Mouse (Mus musculus): ENCODE measurements around the gene Cst6. TPM values are rescaled to one million over a fixed set of nuclear protein-coding genes. Genes with fewer than 3 reads are reported as not detected.

The Cst6 gene
- total and polyA plus RNA-seq, 3 experiments = 0.26 TPM; not detected in 2

DNA sequence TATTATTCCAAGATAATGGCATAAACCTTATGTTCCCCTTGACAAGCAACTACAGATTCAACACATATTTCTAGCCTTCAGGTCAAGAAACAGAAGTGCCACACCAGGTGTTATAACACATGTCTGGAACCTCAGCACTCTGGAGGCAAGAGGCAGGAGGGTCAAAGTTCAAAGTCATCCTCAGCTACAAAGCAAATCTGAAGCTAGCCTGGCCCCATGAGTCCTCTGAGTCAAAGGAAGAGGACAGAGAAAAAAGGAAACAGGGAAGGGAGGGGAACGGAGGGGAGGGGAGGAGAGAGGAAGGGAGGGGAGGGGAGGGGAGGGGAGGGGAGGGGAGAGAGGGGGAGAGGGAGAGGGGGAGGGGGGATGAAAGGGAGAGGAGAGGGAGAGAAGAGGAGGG lies 6.7 kb upstream of the Cst6 start:
- H3K4me1 ChIP-seq (ENCODE audit: control insufficient read depth in 1 of 2, insufficient read depth in 2 of 2, low read length in 2 of 2) = peaks cover 8 to 13% of the 10 kb centered on the region in 2 experiments
- TF ChIP-seq MYC (IDR thresholded peaks at IDR 0.05; ENCODE audit: low read depth, low read length) = no peak
- no peak for TF ChIP-seq RAD21 (IDR thresholded peaks at IDR 0.05; ENCODE audit: low read depth, low read length)
- TF ChIP-seq EP300 (IDR thresholded peaks at IDR 0.05; ENCODE audit: low read depth in 1 of 2, low read length in 2 of 2) = no peak
- TF ChIP-seq SIN3A (IDR thresholded peaks at IDR 0.05; ENCODE audit: low read length) = no peak
- TF ChIP-seq JUND (IDR thresholded peaks at IDR 0.05; ENCODE audit: low read depth, low read length) = no peak
- TF ChIP-seq USF2 (IDR thresholded peaks at IDR 0.05; ENCODE audit: borderline replicate concordance in 1 of 2, insufficient read depth in 1 of 2, low read depth in 1 of 2, low read length in 2 of 2) = no peak
- no peak for TF ChIP-seq POLR2A (IDR thresholded peaks at IDR 0.05; ENCODE audit: control insufficient read depth in 1 of 2, insufficient read depth in 1 of 2, low read depth in 1 of 2, low read length in 2 of 2, poor library complexity in 1 of 2)
- TF ChIP-seq TBP (IDR thresholded peaks at IDR 0.05; ENCODE audit: low read depth, low read length) = no peak
- TF ChIP-seq ELF1 (IDR thresholded peaks at IDR 0.05; ENCODE audit: low read depth, low read length) = no peak
- no peak for TF ChIP-seq ZC3H11A (IDR thresholded peaks at IDR 0.05; ENCODE audit: low read depth, low read length)
- no peak for TF ChIP-seq E2F4 (IDR thresholded peaks at IDR 0.05; ENCODE audit: borderline replicate concordance, low read depth, low read length)
- no peak for TF ChIP-seq CHD1 (IDR thresholded peaks at IDR 0.05; ENCODE audit: low read depth, low read length)
- no peak for TF ChIP-seq POLR2AphosphoS5 (IDR thresholded peaks at IDR 0.05; ENCODE audit: borderline replicate concordance, low read depth, low read length)
- TF ChIP-seq GATA1 (IDR thresholded peaks at IDR 0.05; ENCODE audit: low read depth, low read length) = no peak
- TF ChIP-seq USF1 (IDR thresholded peaks at IDR 0.05; ENCODE audit: low read depth, low read length) = no peak
- TF ChIP-seq KAT2A (conservative IDR thresholded peaks at IDR 0.05; ENCODE audit: low read depth, low read length) = no peak
- H3K36me3 ChIP-seq (ENCODE audit: control insufficient read depth in 1 of 2, insufficient read depth in 2 of 2, low read length in 2 of 2) = peaks cover 0 to 5% of the 10 kb centered on the region in 2 experiments; a peak in 2 of 4 replicates
- H3K9me3 ChIP-seq (replicated peaks; ENCODE audit: insufficient read depth, low read length) = no peaks in the 10 kb centered on the region
- H3K27ac ChIP-seq (ENCODE audit: control insufficient read depth, low read depth, low read length) = no peak overlapping the region
- no peak overlapping the region for H3K4me3 ChIP-seq (ENCODE audit: control insufficient read depth in 1 of 2, insufficient read depth in 1 of 2, low read depth in 2 of 2, low read length in 2 of 2)
- no peaks in the 10 kb centered on the region for H3K79me2 ChIP-seq (ENCODE audit: control insufficient read depth, insufficient read depth, low read length, poor library complexity)
- no peak for DNase-seq (ENCODE audit: low read depth, low spot score)
- H3K27me3 ChIP-seq (ENCODE audit: control insufficient read depth in 1 of 2, insufficient read depth in 2 of 2, low read length in 2 of 2) = no peaks in the 10 kb centered on the region; a peak in 1 of 4 replicates
- H3K9ac ChIP-seq (ENCODE audit: control insufficient read depth, low read depth, low read length, poor library complexity, severe bottlenecking) = no peak overlapping the region

DNA sequence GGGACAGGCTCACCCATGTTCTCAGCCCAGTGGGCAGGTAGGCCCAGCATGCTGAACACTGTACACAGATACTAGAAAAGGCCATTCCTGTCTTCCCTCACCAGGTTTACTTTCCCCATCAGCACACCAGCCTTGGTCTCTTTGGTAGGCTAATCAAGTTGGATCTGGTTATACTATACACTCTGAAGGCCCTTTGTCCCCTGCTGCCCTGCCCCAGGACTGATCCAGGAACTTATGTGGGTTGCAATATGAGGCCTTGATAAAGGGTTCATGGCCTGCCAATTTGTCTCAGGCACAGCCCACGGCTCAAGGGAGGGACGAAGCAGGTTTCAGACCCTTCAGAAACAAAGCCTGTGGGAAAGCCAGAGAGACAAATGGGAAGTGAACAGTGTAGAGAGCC lies 4.2 kb upstream of the Cst6 start:
- Histone ChIP-seq H3K27ac (ENCODE audit: control insufficient read depth, low read depth, low read length) (no peak overlapping the region), H3K4me1 (ENCODE audit: control insufficient read depth in 1 of 2, insufficient read depth in 2 of 2, low read length in 2 of 2) (peaks cover 3 to 7% of the 10 kb centered on the region in 2 experiments), H3K36me3 (ENCODE audit: control insufficient read depth in 1 of 2, insufficient read depth in 2 of 2, low read length in 2 of 2) (peaks cover 0 to 3% of the 10 kb centered on the region in 2 experiments; a peak in 2 of 4 replicates), H3K9ac (ENCODE audit: control insufficient read depth, low read depth, low read length, poor library complexity, severe bottlenecking) (no peak overlapping the region), H3K9me3 (replicated peaks; ENCODE audit: insufficient read depth, low read length) (no peaks in the 10 kb centered on the region), H3K27me3 (ENCODE audit: control insufficient read depth in 1 of 2, insufficient read depth in 2 of 2, low read length in 2 of 2) (peaks cover 0 to 3% of the 10 kb centered on the region in 2 experiments; a peak in 2 of 4 replicates), H3K79me2 (ENCODE audit: control insufficient read depth, insufficient read depth, low read length, poor library complexity) (no peaks in the 10 kb centered on the region), H3K4me3 (ENCODE audit: control insufficient read depth in 1 of 2, insufficient read depth in 1 of 2, low read depth in 2 of 2, low read length in 2 of 2) (no peak overlapping the region)
- TF ChIP-seq POLR2AphosphoS2 (IDR thresholded peaks at IDR 0.05; ENCODE audit: low read length) = no peak
- TF ChIP-seq EP300 (IDR thresholded peaks at IDR 0.05; ENCODE audit: low read depth in 1 of 2, low read length in 2 of 2) = no peak
- no peak for TF ChIP-seq RAD21 (IDR thresholded peaks at IDR 0.05; ENCODE audit: low read depth, low read length)
- no peak for TF ChIP-seq ELF1 (IDR thresholded peaks at IDR 0.05; ENCODE audit: low read depth, low read length)
- no peak for TF ChIP-seq GATA1 (IDR thresholded peaks at IDR 0.05; ENCODE audit: low read depth, low read length)
- no peak for TF ChIP-seq USF1 (IDR thresholded peaks at IDR 0.05; ENCODE audit: low read depth, low read length)
- TF ChIP-seq E2F4 (IDR thresholded peaks at IDR 0.05; ENCODE audit: borderline replicate concordance, low read depth, low read length) = no peak
- no peak for TF ChIP-seq MXI1 (IDR thresholded peaks at IDR 0.05; ENCODE audit: low read depth, low read length)
- TF ChIP-seq ZC3H11A (IDR thresholded peaks at IDR 0.05; ENCODE audit: low read depth, low read length) = no peak
- no peak for TF ChIP-seq NELFE (IDR thresholded peaks at IDR 0.05; ENCODE audit: low read depth, low read length)
- no peak for TF ChIP-seq MAZ (IDR thresholded peaks at IDR 0.05; ENCODE audit: low read depth, low read length)
- TF ChIP-seq MEF2A (IDR thresholded peaks at IDR 0.05; ENCODE audit: extremely low read depth, insufficient replicate concordance, low read depth, low read length, poor library complexity, severe bottlenecking) = no peak
- DNase-seq (ENCODE audit: low read depth, low spot score) = no peak

Data from MEL (cell line).